Mouse (Mus musculus) hindbrain, postnatal 0 days (tissue): Measurements from ENCODE around the gene Dis3l2. TPM values are rescaled to one million over a fixed set of nuclear protein-coding genes. Genes with fewer than 3 reads are reported as not detected.

Experiments used
- ATAC-seq: fragments of 200-750 bp; cut with Nextera tagmentation; 2 replicates; pipeline ENCODE4 v1.8.0; 2017; ENCODE audit warnings: mild to moderate bottlenecking, moderate TSS enrichment, moderate library complexity
- DNase-seq: peaks from one replicate; pipeline ENCODE4 v3.0.0-alpha.2; 2015; ENCODE audit warnings: low spot score
- H3K27ac ChIP-seq: fragments of 300-500 bp; sonication (generic); 2 replicates; pipeline ENCODE4 v1.5.1; 2014; ENCODE audit warnings: mild to moderate bottlenecking
- H3K27me3 ChIP-seq: fragments of 300-500 bp; sonication (generic); 2 replicates; pipeline ENCODE4 v1.6.1; 2014; ENCODE audit warnings: low read length, mixed read lengths; ENCODE audit not compliant: insufficient read depth
- H3K36me3 ChIP-seq: fragments of 300-500 bp; sonication (generic); 2 replicates; pipeline ENCODE4 v1.6.1; 2014; ENCODE audit warnings: low read length, mixed read lengths; ENCODE audit not compliant: insufficient read depth
- H3K4me1 ChIP-seq: fragments of 300-500 bp; sonication (generic); 2 replicates; pipeline ENCODE4 v1.6.1; 2014; ENCODE audit warnings: antibody characterized with exemption, low read length, mixed read lengths; ENCODE audit not compliant: insufficient read depth
- H3K4me2 ChIP-seq: fragments of 300-500 bp; sonication (generic); 2 replicates; pipeline ENCODE4 v1.6.1; 2014; ENCODE audit warnings: low read depth, mild to moderate bottlenecking, low read length, moderate library complexity, mixed read lengths
- H3K4me3 ChIP-seq: fragments of 300-500 bp; sonication (generic); 2 replicates; pipeline ENCODE4 v1.5.1; 2014; ENCODE audit warnings: low read length
- H3K9ac ChIP-seq: fragments of 300-500 bp; sonication (generic); replicated peaks from 2 replicates; pipeline ENCODE4 v1.6.1; 2014; ENCODE audit warnings: mild to moderate bottlenecking, low read length, moderate library complexity, mixed read lengths
- H3K9me3 ChIP-seq: fragments of 300-500 bp; sonication (generic); 2 replicates; pipeline ENCODE4 v1.6.1; 2016; ENCODE audit warnings: low read length, mixed read lengths
- CTCF ChIP-seq: IDR thresholded peaks from 2 replicates; pipeline ENCODE4 v1.5.1; 2016; ENCODE audit warnings: antibody characterized with exemption, control low read depth, low read depth
- WGBS: fragments of 180-500 bp; shearing (Covaris S2); extraction: QIAGEN DNeasy Blood & Tissue Kit; methylation state at CpG from one replicate; pipeline ENCODE4 v1.1.7; 2014; 5-methylcytosine and 5-hydroxymethylcytosine counted together
- polyA plus RNA-seq: library from polyadenylated mRNA; unstranded; fragments of >200 nt; fragmentation: Nextera tagmentation; extraction: Ambion mirVana; gene quantifications from 2 replicates; pipeline ENCODE4 v1.2.1, GENCODE M21; 2015
- total RNA-seq: library from RNA; depleted of rRNA; stranded (reverse); fragments of >200 nt; gene quantifications from 2 replicates; pipeline ENCODE4 v1.2.3, GENCODE M21; 2014

The Dis3l2 gene
- total and polyA plus RNA-seq, 2 experiments from 2014 or later: 33.2 to 40.0 TPM

- no peaks in the 10 kb centered on the region for H3K9me3 ChIP-seq
- TF ChIP-seq CTCF: no peak
- ATAC-seq: no peak
- no peaks in the 10 kb centered on the region for H3K27me3 ChIP-seq
- no peak overlapping the region for H3K4me2 ChIP-seq
- DNase-seq: no peak
- 89% methylated on average over 1 of the region's 1 CpGs for WGBS
- H3K36me3 ChIP-seq: no peaks in the 10 kb centered on the region
- no peak overlapping the region for H3K4me3 ChIP-seq
- no peaks in the 10 kb centered on the region for H3K4me1 ChIP-seq
- no peak overlapping the region for H3K27ac ChIP-seq
- no peak overlapping the region for H3K9ac ChIP-seq
Measured at GRCm38 (mm10) chr1:86718190-86718589, 14.6 kb downstream of the Dis3l2 start.

- no peaks in the 10 kb centered on the region for H3K4me1 ChIP-seq
- no peak overlapping the region for H3K27ac ChIP-seq
- TF ChIP-seq CTCF: no peak
- ATAC-seq (no peak), DNase-seq (no peak)
- no peak overlapping the region for H3K4me3 ChIP-seq
- H3K27me3 ChIP-seq: no peaks in the 10 kb centered on the region
- 80% methylated on average over 4 of the region's 4 CpGs for whole genome bisulfite sequencing
- H3K4me2 ChIP-seq: no peak overlapping the region
- H3K9me3 ChIP-seq: no peaks in the 10 kb centered on the region
- H3K36me3 ChIP-seq: no peaks in the 10 kb centered on the region
- no peak overlapping the region for H3K9ac ChIP-seq
Measured at GRCm38 (mm10) chr1:86719391-86719790, 15.8 kb downstream of the Dis3l2 start.

- no peak overlapping the region for H3K27ac ChIP-seq
- H3K4me1 ChIP-seq: no peaks in the 10 kb centered on the region
- H3K36me3 ChIP-seq: no peaks in the 10 kb centered on the region
- no peak for ATAC-seq
- H3K9ac ChIP-seq: no peak overlapping the region
- WGBS: 89% methylated on average over 2 of the region's 2 CpGs
- no peak for DNase-seq
- no peak overlapping the region for H3K4me3 ChIP-seq
- H3K9me3 ChIP-seq: no peaks in the 10 kb centered on the region
- H3K4me2 ChIP-seq: no peak overlapping the region
- TF ChIP-seq CTCF: no peak
- H3K27me3 ChIP-seq: no peaks in the 10 kb centered on the region
Measured at GRCm38 (mm10) chr1:86733160-86733821, 29.7 kb downstream of the Dis3l2 start.

GRCm38 (mm10) chr1:86736414-86736813 is 32.8 kb downstream of the Dis3l2 start:
- H3K27me3 ChIP-seq: no peaks in the 10 kb centered on the region
- WGBS: 91% methylated on average over 1 of the region's 1 CpGs
- no peaks in the 10 kb centered on the region for H3K36me3 ChIP-seq
- H3K9ac ChIP-seq: no peak overlapping the region
- no peak overlapping the region for H3K4me3 ChIP-seq
- H3K27ac ChIP-seq: no peak overlapping the region
- H3K9me3 ChIP-seq: no peaks in the 10 kb centered on the region
- DNase-seq (no peak), ATAC-seq (no peak)
- no peaks in the 10 kb centered on the region for H3K4me1 ChIP-seq
- no peak for TF ChIP-seq CTCF
- H3K4me2 ChIP-seq: no peak overlapping the region

GRCm38 (mm10) chr1:86742896-86743295 is 39.3 kb downstream of the Dis3l2 start:
- 13% methylated on average over 3 of the region's 3 CpGs for WGBS
- H3K4me3 ChIP-seq: no peak overlapping the region
- H3K36me3 ChIP-seq: peaks cover 5% of the 10 kb centered on the region; the same call in 1 of the 2 replicates
- H3K4me1 ChIP-seq: no peaks in the 10 kb centered on the region
- DNase-seq (no peak), ATAC-seq (no peak)
- no peak for TF ChIP-seq CTCF
- H3K9ac ChIP-seq: no peak overlapping the region
- no peak overlapping the region for H3K4me2 ChIP-seq
- no peaks in the 10 kb centered on the region for H3K9me3 ChIP-seq
- no peaks in the 10 kb centered on the region for H3K27me3 ChIP-seq
- H3K27ac ChIP-seq: no peak overlapping the region

- Histone ChIP-seq H3K36me3 (peaks cover 5% of the 10 kb centered on the region; the same call in 1 of the 2 replicates), H3K27ac (no peak overlapping the region), H3K4me3 (no peak overlapping the region), H3K9me3 (no peaks in the 10 kb centered on the region), H3K27me3 (no peaks in the 10 kb centered on the region), H3K4me2 (no peak overlapping the region), H3K4me1 (no peaks in the 10 kb centered on the region), H3K9ac (no peak overlapping the region)
- DNase-seq (no peak), ATAC-seq (no peak)
- WGBS: 97% methylated on average over 2 of the region's 2 CpGs
- no peak for TF ChIP-seq CTCF
Measured at GRCm38 (mm10) chr1:86747034-86747433, 43.4 kb downstream of the Dis3l2 start.

GRCm38 (mm10) chr1:86750094-86750493 is 46.5 kb downstream of the Dis3l2 start:
- DNase-seq (no peak), ATAC-seq (no peak)
- no peak overlapping the region for H3K27ac ChIP-seq
- no peak overlapping the region for H3K4me3 ChIP-seq
- no peaks in the 10 kb centered on the region for H3K27me3 ChIP-seq
- H3K9me3 ChIP-seq: no peaks in the 10 kb centered on the region
- TF ChIP-seq CTCF: no peak
- H3K9ac ChIP-seq: no peak overlapping the region
- H3K36me3 ChIP-seq: peaks cover 4% of the 10 kb centered on the region; the same call in 1 of the 2 replicates
- 85% methylated on average over 3 of the region's 3 CpGs for WGBS
- no peak overlapping the region for H3K4me2 ChIP-seq
- no peaks in the 10 kb centered on the region for H3K4me1 ChIP-seq
